ENCODE assay signal across 9 mouse cellular contexts in genomic region chr11:69371601-69372000, GRCm38 (mm10). TPM values are rescaled to one million over a fixed set of nuclear protein-coding genes. Genes with fewer than 3 reads are reported as not detected.
DNase-seq lines count a peak whose midpoint lies in the region; ATAC-seq lines count a peak whose summit lies in the region.
"Had no signal": no experiment of that assay in that cellular context is flagged by ENCODE, and none has a peak within 500 bp of the region (broad histone marks: within the 10 kb centered on the region; RNA-seq: fewer than 3 reads in every experiment).

No protein-coding gene starts in this region.

- H3K4me1 ChIP-seq in lung, embryonic 15.5 days: peaks cover 38% of the 10 kb centered on the region
- H3K4me1 ChIP-seq in forebrain, embryonic 11.5 days (replicated peaks; ENCODE audit: control insufficient read depth, insufficient read depth, low read length): peaks cover 22% of the 10 kb centered on the region
- H3K4me1 ChIP-seq in limb, embryonic 12.5 days (replicated peaks): peaks cover 29% of the 10 kb centered on the region
- H3K4me1 ChIP-seq in neural tube, embryonic 14.5 days (ENCODE audit: control insufficient read depth, insufficient read depth, low read length): peaks cover 34% of the 10 kb centered on the region

- H3K27ac ChIP-seq in lung, embryonic 15.5 days: peak overlapping the region; percentile 85
- peak overlapping the region; percentile 70 for H3K27ac ChIP-seq in forebrain, embryonic 11.5 days (ENCODE audit: low read depth, low read length)
- peak overlapping the region; percentile 76; the same call in 1 of the 2 replicates for H3K27ac ChIP-seq in limb, embryonic 12.5 days
- peak overlapping the region; percentile 64 for H3K27ac ChIP-seq in neural tube, embryonic 14.5 days (ENCODE audit: low read depth, low read length)

- H3K4me3 ChIP-seq in lung, embryonic 15.5 days: no peak overlapping the region
- no peak overlapping the region for H3K4me3 ChIP-seq in forebrain, embryonic 11.5 days (ENCODE audit: low read depth, low read length)
- H3K4me3 ChIP-seq in limb, embryonic 12.5 days (replicated peaks): peak overlapping the region; percentile 6; the same call in 1 of the 2 replicates
- no peak overlapping the region; the same call in 1 of the 2 replicates for H3K4me3 ChIP-seq in neural tube, embryonic 14.5 days (ENCODE audit: low read depth, low read length)

- no peak for ATAC-seq in lung, embryonic 15.5 days (ENCODE audit: borderline replicate concordance, extremely low read depth, low FRiP score, low TSS enrichment)
- ATAC-seq in forebrain, embryonic 11.5 days (replicated peaks; ENCODE audit: low FRiP score): no peak
- no peak for ATAC-seq in limb, embryonic 12.5 days (ENCODE audit: insufficient number of reproducible peaks, insufficient read depth, low FRiP score, low TSS enrichment, low read depth)
- ATAC-seq in neural tube, embryonic 14.5 days (ENCODE audit: low read depth): no peak
- ATAC-seq: Patski had no signal

- H3K27me3 ChIP-seq in lung, embryonic 15.5 days: no peaks in the 10 kb centered on the region
- H3K27me3 ChIP-seq in forebrain, embryonic 11.5 days (ENCODE audit: control insufficient read depth, insufficient read depth, low read length): no peaks in the 10 kb centered on the region
- no peaks in the 10 kb centered on the region for H3K27me3 ChIP-seq in limb, embryonic 12.5 days
- no peaks in the 10 kb centered on the region for H3K27me3 ChIP-seq in neural tube, embryonic 14.5 days (ENCODE audit: control insufficient read depth, insufficient read depth, low read length)
- H3K27me3 ChIP-seq: Patski had no signal

- no peaks in the 10 kb centered on the region for H3K9me3 ChIP-seq in lung, embryonic 15.5 days
- no peaks in the 10 kb centered on the region for H3K9me3 ChIP-seq in forebrain, embryonic 11.5 days (ENCODE audit: control insufficient read depth, low read length)
- peaks cover 6% of the 10 kb centered on the region; the same call in 1 of the 2 replicates for H3K9me3 ChIP-seq in limb, embryonic 12.5 days
- H3K9me3 ChIP-seq in neural tube, embryonic 14.5 days (ENCODE audit: control insufficient read depth, low read length): no peaks in the 10 kb centered on the region

- peak overlapping the region; percentile 45; the same call in 1 of the 2 replicates for H3K4me2 ChIP-seq in lung, embryonic 15.5 days
- H3K4me2 ChIP-seq in forebrain, embryonic 11.5 days (ENCODE audit: low read depth, low read length, severe bottlenecking): peak overlapping the region; percentile 13; the same call in 1 of the 2 replicates
- H3K4me2 ChIP-seq in limb, embryonic 12.5 days: peak overlapping the region; percentile 39
- H3K4me2 ChIP-seq in neural tube, embryonic 14.5 days (ENCODE audit: low read depth, low read length): peak overlapping the region; percentile 34; the same call in 1 of the 2 replicates

- DNase-seq in lung, postnatal 10 days: no peak
- DNase-seq in forebrain, embryonic 11.5 days (ENCODE audit: low spot score): no peak
- DNase-seq in layer of hippocampus, adult 9-11 months: no peak
- DNase-seq in cerebellum, adult 11 months: no peak
- no peak for DNase-seq in right cerebral cortex, adult 18-20 months

- WGBS in lung, embryonic 15.5 days: 46% methylated on average over 12 of the region's 12 CpGs
- WGBS in forebrain, embryonic 11.5 days: 41% methylated on average over 12 of the region's 12 CpGs
- WGBS in limb, embryonic 12.5 days: 48% methylated on average over 12 of the region's 12 CpGs
- WGBS in neural tube, embryonic 14.5 days: 9% methylated on average over 12 of the region's 12 CpGs

- H3K9ac ChIP-seq in lung, embryonic 15.5 days: no peak overlapping the region
- H3K9ac ChIP-seq in forebrain, embryonic 11.5 days (ENCODE audit: low read length): peak overlapping the region; percentile 42; the same call in 1 of the 2 replicates
- peak overlapping the region; percentile 40 for H3K9ac ChIP-seq in limb, embryonic 12.5 days (replicated peaks)
- H3K9ac ChIP-seq in neural tube, embryonic 14.5 days (replicated peaks; ENCODE audit: low read depth, low read length): no peak overlapping the region

- H3K36me3 ChIP-seq in lung, embryonic 15.5 days: peaks cover 22% of the 10 kb centered on the region; the same call in 1 of the 2 replicates
- no peaks in the 10 kb centered on the region; the same call in 1 of the 2 replicates for H3K36me3 ChIP-seq in forebrain, embryonic 11.5 days (ENCODE audit: control insufficient read depth, insufficient read depth, low read length)
- H3K36me3 ChIP-seq in limb, embryonic 12.5 days: peaks cover 43% of the 10 kb centered on the region
- 0 out of 2 replicates have a peak, but pooled peaks cover 3% of the 10 kb centered on the region for H3K36me3 ChIP-seq in neural tube, embryonic 14.5 days (ENCODE audit: control insufficient read depth, insufficient read depth, low read length)

RNA-seq across cellular contexts. Expression of gene Chd3, which starts 2.4 kb away (rescaled TPM):
- polyA plus RNA-seq in lung, embryonic 15.5 days (2015; fragmentation: Nextera tagmentation; extraction: Ambion mirVana): 56.7 and 59.4 TPM in 2 replicates
- 53.0 and 61.4 TPM in 2 replicates for polyA plus RNA-seq in forebrain, embryonic 11.5 days (2014; fragmentation: Nextera tagmentation; extraction: Ambion mirVana)
- polyA plus RNA-seq in limb, embryonic 12.5 days (2016; fragmentation: Nextera tagmentation; extraction: Ambion mirVana): 121 and 124 TPM in 2 replicates
- polyA plus RNA-seq in neural tube, embryonic 14.5 days (2014; fragmentation: Nextera tagmentation; extraction: Ambion mirVana): 86.0 and 89.6 TPM in 2 replicates

RNA-seq across cellular contexts. Expression of gene Naa38, which starts 23.7 kb away (rescaled TPM):
- polyA plus RNA-seq in lung, embryonic 15.5 days (2015; fragmentation: Nextera tagmentation; extraction: Ambion mirVana): 151 and 168 TPM in 2 replicates
- 105 and 109 TPM in 2 replicates for polyA plus RNA-seq in forebrain, embryonic 11.5 days (2014; fragmentation: Nextera tagmentation; extraction: Ambion mirVana)
- 126 and 136 TPM in 2 replicates for polyA plus RNA-seq in limb, embryonic 12.5 days (2016; fragmentation: Nextera tagmentation; extraction: Ambion mirVana)
- 112 and 132 TPM in 2 replicates for polyA plus RNA-seq in neural tube, embryonic 14.5 days (2014; fragmentation: Nextera tagmentation; extraction: Ambion mirVana)

RNA-seq across cellular contexts. Expression of gene Cyb5d1, which starts 23.8 kb away (rescaled TPM):
- 28.4 and 31.5 TPM in 2 replicates for polyA plus RNA-seq in lung, embryonic 15.5 days (2015; fragmentation: Nextera tagmentation; extraction: Ambion mirVana)
- 43.7 and 44.4 TPM in 2 replicates for polyA plus RNA-seq in forebrain, embryonic 11.5 days (2014; fragmentation: Nextera tagmentation; extraction: Ambion mirVana)
- 42.5 and 42.6 TPM in 2 replicates for polyA plus RNA-seq in limb, embryonic 12.5 days (2016; fragmentation: Nextera tagmentation; extraction: Ambion mirVana)
- 21.3 and 29.9 TPM in 2 replicates for polyA plus RNA-seq in neural tube, embryonic 14.5 days (2014; fragmentation: Nextera tagmentation; extraction: Ambion mirVana)

RNA-seq across cellular contexts. Expression of gene Tmem88, which starts 26.4 kb away (rescaled TPM):
- 46.7 and 49.8 TPM in 2 replicates for polyA plus RNA-seq in lung, embryonic 15.5 days (2015; fragmentation: Nextera tagmentation; extraction: Ambion mirVana)
- 15.6 and 18.5 TPM in 2 replicates for polyA plus RNA-seq in forebrain, embryonic 11.5 days (2014; fragmentation: Nextera tagmentation; extraction: Ambion mirVana)
- polyA plus RNA-seq in limb, embryonic 12.5 days (2016; fragmentation: Nextera tagmentation; extraction: Ambion mirVana): 24.2 and 25.4 TPM in 2 replicates
- polyA plus RNA-seq in neural tube, embryonic 14.5 days (2014; fragmentation: Nextera tagmentation; extraction: Ambion mirVana): 2.3 and 5.3 TPM in 2 replicates

RNA-seq across cellular contexts. Expression of gene Rnf227, which starts 31.3 kb away (rescaled TPM):
- polyA plus RNA-seq in lung, embryonic 15.5 days (2015; fragmentation: Nextera tagmentation; extraction: Ambion mirVana): 12.0 and 14.8 TPM in 2 replicates
- polyA plus RNA-seq in forebrain, embryonic 11.5 days (2014; fragmentation: Nextera tagmentation; extraction: Ambion mirVana): 25.7 and 30.1 TPM in 2 replicates
- polyA plus RNA-seq in limb, embryonic 12.5 days (2016; fragmentation: Nextera tagmentation; extraction: Ambion mirVana): 23.7 and 28.2 TPM in 2 replicates
- 213 and 260 TPM in 2 replicates for polyA plus RNA-seq in neural tube, embryonic 14.5 days (2014; fragmentation: Nextera tagmentation; extraction: Ambion mirVana)

Comparison
In these comparisons a context has a peak if more than half of its experiments do, and no peak if none do; other contexts are left out.
1. H3K9ac ChIP-seq: peak in forebrain, embryonic 11.5 days (single experiment) and limb, embryonic 12.5 days (single experiment); none in lung, embryonic 15.5 days (single experiment) and neural tube, embryonic 14.5 days (single experiment).
2. Peak in every context shown above with its lines, with median percentiles within 50 percentile points of each other: H3K27ac ChIP-seq and H3K4me2 ChIP-seq.